Mouse (Mus musculus) adrenal gland, postnatal 10 days (tissue): ENCODE measurements around the gene Bmp15. TPM values are rescaled to one million over a fixed set of nuclear protein-coding genes. Genes with fewer than 3 reads are reported as not detected.

Experiments used
- DNase-seq: peaks from one replicate; pipeline ENCODE4 v3.0.0; 2021; ENCODE audit warnings: mixed read lengths
- long read RNA-seq, 2 experiments: library from polyadenylated mRNA; stranded (forward); transcript quantifications; one replicate each; pipeline ENCODE4 v2.0.0; 2021
- total RNA-seq, 2 experiments: library from RNA; stranded (reverse); gene quantifications; 2 replicates each; pipeline ENCODE4 v1.2.3; 2021

Bmp15 gene
- under 1 TPM; 0.12 to 0.15 TPM for total RNA-seq
- long read RNA-seq, experiment 1 = 0 reads
- long read RNA-seq, experiment 2 = 0 reads

- DNase-seq = peak; percentile 1
Measured at GRCm38 (mm10) chrX:6320621-6321020, at the start of gene Bmp15. Gene Bmp15, minus strand, starts transcription at chrX:6320721.

- DNase-seq = no peak
Measured at GRCm38 (mm10) chrX:6368822-6369221, 48.3 kb upstream of the Bmp15 start.

DNA sequence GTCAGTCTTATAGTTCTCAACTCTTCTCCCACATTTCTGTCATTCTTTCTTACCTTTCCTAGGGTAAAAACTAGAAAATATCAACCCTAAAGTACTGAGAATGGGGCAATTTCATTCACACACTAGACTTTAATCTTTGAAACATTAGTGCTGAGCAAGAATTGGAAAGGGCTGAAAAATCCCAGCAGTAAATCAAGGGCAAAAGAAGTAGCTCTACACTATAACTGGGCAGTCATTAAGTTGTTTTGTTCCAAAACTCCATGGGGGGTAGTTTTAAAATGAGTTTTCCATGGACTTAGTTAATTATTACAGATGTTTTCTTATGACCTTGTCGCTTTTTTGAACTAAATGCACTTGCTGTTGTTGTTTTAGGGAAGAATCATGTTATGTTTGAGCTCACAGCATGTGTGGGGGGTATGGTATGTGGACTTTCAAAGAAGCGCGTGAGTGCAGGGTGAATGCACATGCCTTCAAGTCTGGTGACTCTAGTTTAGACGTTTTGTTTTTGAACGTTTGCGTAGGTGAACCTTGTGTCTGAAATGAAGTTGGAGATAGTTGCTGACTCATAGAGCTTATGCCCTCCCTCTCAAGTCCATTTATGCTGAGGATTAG is 37.1 kb upstream of the Bmp15 start:
- DNase-seq = no peak

DNA sequence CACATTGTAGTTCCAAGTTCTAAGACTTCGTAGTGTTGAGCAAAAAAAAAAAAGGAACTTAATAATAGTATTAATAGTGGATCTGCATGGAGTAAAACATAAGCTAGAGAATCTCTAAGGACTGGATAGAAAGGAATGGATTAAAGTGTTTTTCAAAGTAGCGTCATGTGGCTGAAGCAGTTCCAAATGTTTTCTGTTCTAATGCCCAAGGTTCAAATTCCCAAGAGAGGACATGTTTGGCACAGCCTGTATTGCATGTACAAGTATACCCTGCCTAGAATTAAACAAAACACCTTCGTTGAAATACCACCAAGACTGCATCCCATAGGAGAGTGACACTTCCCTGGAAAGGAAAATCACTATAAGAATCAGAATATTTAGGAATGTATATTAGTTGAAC is 36.4 kb upstream of the Bmp15 start:
- DNase-seq = peak; percentile 4

DNA sequence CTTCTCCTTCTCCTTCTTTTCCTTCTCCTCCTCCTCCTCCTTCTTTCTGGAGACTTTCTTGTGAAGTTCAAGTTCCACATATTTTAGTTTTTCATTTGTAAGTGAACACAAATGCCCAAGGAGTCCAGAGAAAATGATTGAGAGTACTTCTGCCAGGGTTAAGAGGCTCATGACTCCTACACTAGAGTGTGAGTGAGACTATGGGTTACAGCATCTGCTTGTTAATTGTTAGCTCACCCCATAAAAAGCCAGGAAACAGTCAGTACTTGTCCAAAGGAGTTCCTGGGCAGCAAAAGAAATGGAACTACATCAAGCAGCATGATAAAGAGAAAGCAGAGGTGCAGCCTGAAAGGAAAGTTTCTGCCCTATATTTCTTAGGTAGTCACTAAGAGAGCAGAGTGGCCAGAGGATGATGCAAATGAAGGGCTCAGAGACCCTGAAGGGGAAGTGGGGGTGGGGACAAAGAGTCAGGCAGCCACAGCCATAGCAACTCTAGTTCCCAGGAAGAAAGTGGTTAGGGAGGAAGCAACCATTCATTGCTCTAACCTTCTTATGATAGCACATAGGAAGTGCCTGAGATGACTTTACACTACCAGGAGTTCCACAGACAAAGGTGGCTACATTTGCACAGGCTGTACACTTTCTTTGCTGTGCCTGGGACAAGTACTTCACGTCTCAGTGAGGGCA is 24.9 kb upstream of the Bmp15 start:
- DNase-seq = no peak

GRCm38 (mm10) chrX:6324056-6324455 is 3.5 kb upstream of the Bmp15 start:
- DNase-seq = peak; percentile 3

- DNase-seq = no peak
Measured at GRCm38 (mm10) chrX:6317747-6318146, 2.8 kb downstream of the Bmp15 start.

Other genes with a start within 250 kb of the Bmp15 start
- gene AU022751, start 237.3 kb downstream of the Bmp15 start, total RNA-seq = under 1 TPM in 1 of 2 experiments, not detected in 1; 0.15 TPM
- 1 to 10 TPM; 5.0 to 6.8 TPM for gene Nudt10, start 147.7 kb downstream of the Bmp15 start, total RNA-seq
- 10 to 100 TPM; 15.3 to 17.5 TPM for gene Shroom4, start 79.1 kb upstream of the Bmp15 start, total RNA-seq